Mouse (Mus musculus): ENCODE measurements around the gene Srpr. TPM values are rescaled to one million over a fixed set of nuclear protein-coding genes. Genes with fewer than 3 reads are reported as not detected.

Srpr gene
- total RNA-seq, 4 experiments from 2014 or later, result 66.6 to 80.4 (median 72.1) TPM

GRCm38 (mm10) chr9:35188700-35189099, 11.3 kb upstream of the Srpr start:
- peak in 1 of 2 experiments; percentile 28 for DNase-seq (ENCODE audit: low spot score in 2 of 2)

GRCm38 (mm10) chr9:35192983-35193542, 6.9 kb upstream of the Srpr start:
- no peak for DNase-seq (ENCODE audit: low spot score in 2 of 2)

- no peak for DNase-seq (ENCODE audit: low spot score in 2 of 2)
Measured at GRCm38 (mm10) chr9:35194048-35194447, 5.9 kb upstream of the Srpr start.

- no peak for DNase-seq (ENCODE audit: low spot score in 2 of 2)
Measured at GRCm38 (mm10) chr9:35197625-35198024, 2.4 kb upstream of the Srpr start.

- no peak for DNase-seq (ENCODE audit: low spot score in 2 of 2)
Measured at GRCm38 (mm10) chr9:35198351-35198750, 1.6 kb upstream of the Srpr start.

- DNase-seq (ENCODE audit: low spot score in 2 of 2), result no peak
Measured at GRCm38 (mm10) chr9:35198945-35199771, 817 bp upstream of the Srpr start.

GRCm38 (mm10) chr9:35200529-35201060, 620 bp downstream of the Srpr start:
- no peak for DNase-seq (ENCODE audit: low spot score in 2 of 2)

- DNase-seq (ENCODE audit: low spot score in 2 of 2), result no peak
Measured at GRCm38 (mm10) chr9:35203536-35203935, 3.6 kb downstream of the Srpr start.

GRCm38 (mm10) chr9:35204421-35204820, 4.4 kb downstream of the Srpr start:
- DNase-seq (ENCODE audit: low spot score in 2 of 2), result no peak

GRCm38 (mm10) chr9:35210542-35211474, 10.8 kb downstream of the Srpr start, which contains the start of gene Foxred1:
Gene Foxred1 (minus strand): TSS chr9:35211055.
- DNase-seq (ENCODE audit: low spot score in 2 of 2), result peak; percentile 94 to 99

GRCm38 (mm10) chr9:35211573-35212511, 11.9 kb downstream of the Srpr start:
- DNase-seq (ENCODE audit: low spot score in 2 of 2), result no peak

GRCm38 (mm10) chr9:35217963-35218362, 18.0 kb downstream of the Srpr start:
- DNase-seq (ENCODE audit: low spot score in 2 of 2), result no peak

GRCm38 (mm10) chr9:35223466-35223865, 23.5 kb downstream of the Srpr start:
- DNase-seq (ENCODE audit: low spot score in 2 of 2), result no peak

- no peak for DNase-seq (ENCODE audit: low spot score in 2 of 2)
Measured at GRCm38 (mm10) chr9:35228671-35229070, 28.7 kb downstream of the Srpr start.

- no peak for DNase-seq (ENCODE audit: low spot score in 2 of 2)
Measured at GRCm38 (mm10) chr9:35235996-35236395, 36.0 kb downstream of the Srpr start.

GRCm38 (mm10) chr9:35238371-35238770, 38.4 kb downstream of the Srpr start:
- no peak for DNase-seq (ENCODE audit: low spot score in 2 of 2)

GRCm38 (mm10) chr9:35238915-35239571, 39.1 kb downstream of the Srpr start:
- DNase-seq (ENCODE audit: low spot score in 2 of 2), result no peak

GRCm38 (mm10) chr9:35239734-35240133, 39.8 kb downstream of the Srpr start:
- no peak for DNase-seq (ENCODE audit: low spot score in 2 of 2)

- DNase-seq (ENCODE audit: low spot score in 2 of 2), result no peak
Measured at GRCm38 (mm10) chr9:35247405-35247804, 47.4 kb downstream of the Srpr start.

- DNase-seq (ENCODE audit: low spot score in 2 of 2), result no peak
Measured at GRCm38 (mm10) chr9:35249476-35249875, 49.5 kb downstream of the Srpr start.
